Mouse (Mus musculus) neural tube, embryonic 15.5 days (tissue): ENCODE data around the gene Ppp5c. TPM values are rescaled to one million over a fixed set of nuclear protein-coding genes. Genes with fewer than 3 reads are reported as not detected.

Experiments used
- ATAC-seq: fragments of 200-750 bp; cut with Nextera tagmentation; 2 replicates; pipeline ENCODE4 v1.8.0; 2017; ENCODE audit warnings: mild to moderate bottlenecking, moderate TSS enrichment, moderate library complexity; ENCODE audit not compliant: low FRiP score
- H3K27ac ChIP-seq: fragments of 300-500 bp; sonication (generic); replicated peaks from 2 replicates; pipeline ENCODE4 v1.5.1; 2015; ENCODE audit warnings: mild to moderate bottlenecking, inconsistent platforms
- H3K27me3 ChIP-seq: fragments of 300-500 bp; sonication (generic); replicated peaks from 2 replicates; pipeline ENCODE4 v1.6.1; 2015; ENCODE audit warnings: inconsistent platforms
- H3K36me3 ChIP-seq: fragments of 300-500 bp; sonication (generic); 2 replicates; pipeline ENCODE4 v1.6.1; 2015; ENCODE audit warnings: inconsistent platforms
- H3K4me1 ChIP-seq: fragments of 300-500 bp; sonication (generic); 2 replicates; pipeline ENCODE4 v1.6.1; 2015; ENCODE audit warnings: inconsistent platforms
- H3K4me2 ChIP-seq: fragments of 300-500 bp; sonication (generic); 2 replicates; pipeline ENCODE4 v1.6.1; 2015; ENCODE audit warnings: inconsistent platforms, mild to moderate bottlenecking, moderate library complexity
- H3K4me3 ChIP-seq: fragments of 300-500 bp; sonication (generic); replicated peaks from 2 replicates; pipeline ENCODE4 v1.5.1; 2015; ENCODE audit warnings: mild to moderate bottlenecking, inconsistent platforms
- H3K9ac ChIP-seq: fragments of 300-500 bp; sonication (generic); replicated peaks from 2 replicates; pipeline ENCODE4 v1.6.1; 2015; ENCODE audit warnings: mild to moderate bottlenecking, inconsistent platforms
- H3K9me3 ChIP-seq: fragments of 300-500 bp; sonication (generic); replicated peaks from 2 replicates; pipeline ENCODE4 v1.6.1; 2016; ENCODE audit warnings: inconsistent platforms
- WGBS: fragments of 180-500 bp; shearing (Covaris S2); methylation state at CpG from one replicate; pipeline ENCODE4 v1.1.7; 2015; ENCODE audit warnings: mixed read lengths; 5-methylcytosine and 5-hydroxymethylcytosine counted together
- polyA plus RNA-seq: library from polyadenylated mRNA; unstranded; fragments of >200 nt; fragmentation: Nextera tagmentation; extraction: Ambion mirVana; gene quantifications from 2 replicates; pipeline ENCODE4 v1.2.1, GENCODE M21; 2015

Ppp5c gene
- polyA plus RNA-seq, 1 experiment from 2014 or later: 128 TPM

- H3K27me3 ChIP-seq: 0 out of 2 replicates have a peak, but pooled peaks cover 3% of the 10 kb centered on the region
- H3K4me2 ChIP-seq: peak within 1 kb of the TSS; percentile 53
- no peaks in the 10 kb centered on the region for H3K9me3 ChIP-seq
- H3K4me1 ChIP-seq: peaks cover 54% of the 10 kb centered on the region
- no peak within 1 kb of the TSS for H3K9ac ChIP-seq
- no peaks in the 10 kb centered on the region for H3K36me3 ChIP-seq
- ATAC-seq: no peak
- peak within 1 kb of the TSS; percentile 77 for H3K27ac ChIP-seq
- peak within 1 kb of the TSS; percentile 40 for H3K4me3 ChIP-seq
- WGBS: 95% methylated on average over 5 of the region's 5 CpGs
Observed at GRCm38 (mm10) chr7:16992451-16992807, 35.3 kb downstream of the Ppp5c start, which contains the start of gene Ccdc8. Ccdc8 (plus strand) TSS chr7:16992708.

- WGBS: 54% methylated on average over 18 of the region's 18 CpGs
- no peak overlapping the region for H3K9ac ChIP-seq
- H3K9me3 ChIP-seq: no peaks in the 10 kb centered on the region
- peak overlapping the region; percentile 77 for H3K27ac ChIP-seq
- no peaks in the 10 kb centered on the region for H3K36me3 ChIP-seq
- peak overlapping the region; percentile 22; the same call in 1 of the 2 replicates for H3K4me2 ChIP-seq
- peak; percentile 44; the same call in 1 of the 2 replicates for ATAC-seq
- no peak overlapping the region for H3K4me3 ChIP-seq
- H3K27me3 ChIP-seq: 0 out of 2 replicates have a peak, but pooled peaks cover 3% of the 10 kb centered on the region
- peaks cover 57% of the 10 kb centered on the region for H3K4me1 ChIP-seq
Observed at GRCm38 (mm10) chr7:16991681-16992450, 35.9 kb downstream of the Ppp5c start.

DNA sequence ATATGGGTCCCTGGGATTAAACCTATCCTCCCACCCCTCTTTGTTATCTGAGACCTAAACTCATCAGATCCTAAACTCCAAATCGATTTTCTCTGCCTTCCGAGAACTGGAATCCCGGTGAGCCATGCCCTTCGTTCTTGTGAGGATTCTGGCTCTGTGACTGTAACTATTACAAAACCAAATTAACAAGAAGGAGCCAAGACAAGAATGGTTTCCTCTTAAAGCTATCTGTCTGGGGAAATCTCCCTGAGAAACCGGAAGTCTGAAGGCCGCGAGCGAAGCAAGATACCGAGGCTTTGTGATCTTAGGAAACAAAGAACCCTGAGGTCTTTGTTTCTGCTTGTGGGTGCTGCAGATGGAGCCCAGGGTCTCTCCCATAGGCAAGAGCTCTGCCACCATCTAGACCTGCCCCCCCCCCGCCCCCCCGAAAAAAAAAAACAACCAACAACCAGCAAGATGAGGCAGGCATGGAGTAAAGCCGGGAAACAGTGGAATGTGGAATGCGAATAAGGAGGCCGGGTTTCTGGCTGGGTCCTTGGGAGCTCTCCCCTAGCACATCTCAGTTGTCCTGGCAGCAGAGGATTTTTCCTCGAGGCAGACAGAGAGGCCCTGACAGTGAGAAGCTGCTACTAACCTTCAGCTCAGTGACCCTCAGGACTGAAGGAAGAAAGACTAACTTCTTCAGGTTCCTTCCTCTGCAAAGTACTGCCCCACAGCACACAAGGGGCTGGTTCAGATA, 37.5 kb downstream of the Ppp5c start:
- H3K36me3 ChIP-seq: no peaks in the 10 kb centered on the region
- peaks cover 59% of the 10 kb centered on the region for H3K4me1 ChIP-seq
- peak overlapping the region; percentile 58 for H3K27ac ChIP-seq
- WGBS: 32% methylated on average over 15 of the region's 15 CpGs
- no peak for ATAC-seq
- H3K9me3 ChIP-seq: no peaks in the 10 kb centered on the region
- 0 out of 2 replicates have a peak, but pooled peaks cover 3% of the 10 kb centered on the region for H3K27me3 ChIP-seq
- H3K4me3 ChIP-seq: no peak overlapping the region
- H3K4me2 ChIP-seq: 0 out of 2 replicates have a peak overlapping the region, but pooled peaks have one; percentile 3
- H3K9ac ChIP-seq: no peak overlapping the region

GRCm38 (mm10) chr7:16988405-16988804, 39.3 kb downstream of the Ppp5c start:
- no peak for ATAC-seq
- Histone ChIP-seq H3K4me2 (no peak overlapping the region), H3K4me1 (peaks cover 62% of the 10 kb centered on the region), H3K36me3 (no peaks in the 10 kb centered on the region), H3K27ac (peak overlapping the region; percentile 68), H3K27me3 (no peaks in the 10 kb centered on the region), H3K9ac (no peak overlapping the region), H3K9me3 (no peaks in the 10 kb centered on the region), H3K4me3 (no peak overlapping the region)
- 32% methylated on average over 3 of the region's 3 CpGs for WGBS

DNA sequence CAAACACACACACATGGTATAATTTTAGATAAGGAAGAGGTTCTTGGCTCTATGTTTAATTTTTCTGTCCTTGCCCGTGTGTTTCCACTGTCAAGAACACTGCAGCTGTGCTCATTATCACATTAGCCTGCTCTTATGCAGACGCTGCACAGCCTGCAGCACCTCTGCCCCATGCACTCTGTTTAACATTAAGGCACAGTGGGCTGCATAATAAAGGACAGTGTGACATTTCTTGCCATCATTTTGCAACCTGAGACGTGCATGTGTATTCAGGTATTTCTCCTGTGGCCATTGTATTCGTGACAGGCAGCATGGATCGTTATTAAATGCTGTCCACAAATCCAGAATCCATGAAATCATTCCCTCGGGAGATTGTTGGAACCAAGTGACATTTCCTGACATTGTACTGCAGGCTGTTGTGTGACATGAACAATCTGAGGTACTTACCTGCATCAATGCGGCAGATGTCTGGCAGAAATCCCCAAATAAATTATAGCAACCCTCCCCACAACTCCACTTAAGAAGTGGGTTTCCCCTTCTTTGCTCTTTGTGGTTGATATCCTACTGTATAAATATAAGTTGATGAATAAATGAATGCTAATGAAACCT, 40.1 kb downstream of the Ppp5c start:
- no peak for ATAC-seq
- 22% methylated on average over 7 of the region's 7 CpGs for WGBS
- Histone ChIP-seq H3K27ac (peak overlapping the region; percentile 68), H3K4me1 (peaks cover 68% of the 10 kb centered on the region), H3K9ac (0 out of 2 replicates have a peak overlapping the region, but pooled peaks have one; percentile 23), H3K4me2 (peak overlapping the region; percentile 24; the same call in 1 of the 2 replicates), H3K9me3 (no peaks in the 10 kb centered on the region), H3K36me3 (no peaks in the 10 kb centered on the region), H3K4me3 (no peak overlapping the region), H3K27me3 (no peaks in the 10 kb centered on the region)

DNA sequence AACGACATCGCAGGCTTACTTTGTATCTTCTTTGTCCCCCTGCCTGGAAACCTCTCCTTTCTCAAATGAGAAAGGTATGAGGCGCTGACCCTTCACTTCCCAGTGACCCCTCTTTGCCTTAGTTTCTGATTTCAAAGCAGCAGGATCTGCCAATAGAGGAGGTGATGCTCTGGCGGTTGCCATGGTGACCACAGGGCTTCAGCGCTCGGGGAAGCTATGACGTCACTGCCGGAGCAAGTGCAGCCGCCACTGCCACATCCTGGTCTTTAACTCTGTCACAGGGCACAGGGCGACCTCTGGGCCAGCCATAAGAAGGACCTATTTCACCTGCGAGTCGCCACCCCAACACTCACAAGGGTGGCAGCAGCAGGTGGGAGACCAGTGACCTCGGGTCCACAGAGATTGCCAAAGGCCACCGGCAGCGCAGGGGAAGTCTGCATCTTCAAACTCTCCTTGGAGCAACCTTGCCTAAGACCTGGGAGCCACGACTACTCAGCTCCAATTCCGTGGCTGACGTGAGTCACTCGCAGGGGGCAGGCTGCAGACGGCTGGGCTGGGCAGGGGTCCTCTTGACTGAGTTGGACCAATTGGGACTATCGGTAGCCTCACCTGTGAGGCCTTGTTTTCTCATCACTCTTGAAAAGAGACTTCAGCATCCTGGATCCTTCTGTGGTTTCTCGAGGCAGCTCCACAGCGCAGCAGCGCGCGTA, 44.7 kb downstream of the Ppp5c start, which contains the start of gene Gm42372:
TSS of gene Gm42372 (plus strand) at position 228 of the 710 bp plus-strand sequence.
- WGBS: 20% methylated on average over 26 of the region's 26 CpGs
- Histone ChIP-seq H3K27me3 (no peaks in the 10 kb centered on the region), H3K4me1 (peaks cover 66% of the 10 kb centered on the region)

GRCm38 (mm10) chr7:16980348-16980747, 47.4 kb downstream of the Ppp5c start:
- Histone ChIP-seq H3K9me3 (no peaks in the 10 kb centered on the region), H3K4me1 (peaks cover 43% of the 10 kb centered on the region), H3K4me2 (peak overlapping the region; percentile 48), H3K36me3 (no peaks in the 10 kb centered on the region), H3K27me3 (no peaks in the 10 kb centered on the region), H3K9ac (no peak overlapping the region; the same call in 1 of the 2 replicates), H3K4me3 (peak overlapping the region; percentile 19; the same call in 1 of the 2 replicates), H3K27ac (peak overlapping the region; percentile 81)
- ATAC-seq: no peak
- WGBS: 1% methylated on average over 12 of the region's 12 CpGs

More for the DNA sequence above, 44.7 kb downstream of the Ppp5c start, which contains the start of gene Gm42372:
- peak within 1 kb of the TSS; percentile 66 for H3K9ac ChIP-seq
- peak within 1 kb of the TSS; percentile 51 for H3K4me3 ChIP-seq
- peak within 1 kb of the TSS; percentile 75 for H3K27ac ChIP-seq
- no peaks in the 10 kb centered on the region for H3K9me3 ChIP-seq
- no peaks in the 10 kb centered on the region for H3K36me3 ChIP-seq
- ATAC-seq: peak; percentile 81
- H3K4me2 ChIP-seq: peak within 1 kb of the TSS; percentile 75

GRCm38 (mm10) chr7:16978593-16978992, 49.1 kb downstream of the Ppp5c start:
- H3K4me1 ChIP-seq: peaks cover 32% of the 10 kb centered on the region
- H3K27me3 ChIP-seq: no peaks in the 10 kb centered on the region
- H3K27ac ChIP-seq: no peak overlapping the region
- no peak overlapping the region for H3K4me2 ChIP-seq
- H3K9me3 ChIP-seq: no peaks in the 10 kb centered on the region
- no peak overlapping the region for H3K9ac ChIP-seq
- ATAC-seq: no peak
- WGBS: 93% methylated on average over 3 of the region's 3 CpGs
- no peak overlapping the region for H3K4me3 ChIP-seq
- no peaks in the 10 kb centered on the region for H3K36me3 ChIP-seq

DNA sequence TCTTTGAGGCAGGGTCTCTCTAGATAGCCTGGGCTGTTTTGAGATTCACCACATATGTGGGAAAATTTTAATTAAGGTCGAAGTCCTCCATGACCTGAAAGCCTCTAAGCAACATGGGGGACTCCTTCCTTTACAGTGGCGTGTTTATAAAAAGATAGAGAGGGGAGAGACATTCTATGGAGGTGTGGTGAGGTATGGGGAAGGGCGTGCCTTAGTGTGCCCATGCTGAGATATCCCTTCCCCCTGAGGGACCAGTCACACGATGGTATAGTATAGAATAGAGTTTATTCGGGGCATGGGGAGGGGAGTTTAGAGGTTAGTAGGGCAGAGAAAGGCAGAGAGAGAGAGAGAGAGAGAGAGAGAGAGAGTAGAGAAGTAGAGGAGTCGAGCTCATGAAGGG, 49.6 kb downstream of the Ppp5c start:
- Histone ChIP-seq H3K4me3 (no peak overlapping the region), H3K27ac (no peak overlapping the region), H3K9me3 (no peaks in the 10 kb centered on the region), H3K4me2 (no peak overlapping the region), H3K27me3 (no peaks in the 10 kb centered on the region), H3K36me3 (no peaks in the 10 kb centered on the region), H3K4me1 (peaks cover 28% of the 10 kb centered on the region), H3K9ac (no peak overlapping the region)
- ATAC-seq: no peak
- 77% methylated on average over 5 of the region's 6 CpGs for WGBS

DNA sequence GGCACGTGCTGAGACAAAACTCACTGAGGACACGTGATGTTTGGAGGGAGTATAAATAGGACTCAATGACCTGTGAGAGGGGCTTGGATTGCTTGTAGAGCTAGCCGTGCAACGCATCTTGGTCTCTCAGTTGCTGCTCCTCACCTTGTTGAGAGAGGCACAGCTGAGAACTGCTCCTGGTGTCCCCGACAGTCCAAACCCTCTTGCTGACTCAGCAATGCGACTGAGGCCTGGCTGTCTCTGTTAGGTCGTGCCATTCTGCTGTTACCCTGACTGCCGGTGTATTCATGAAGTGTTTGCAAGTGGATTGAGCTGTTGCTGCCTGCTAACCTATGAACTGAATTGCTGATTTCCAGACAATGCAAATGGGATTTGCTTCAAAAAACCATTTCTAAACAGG, 51.4 kb downstream of the Ppp5c start:
- H3K4me1 ChIP-seq: peaks cover 13% of the 10 kb centered on the region
- ATAC-seq: no peak
- H3K9ac ChIP-seq: no peak overlapping the region
- H3K27me3 ChIP-seq: no peaks in the 10 kb centered on the region
- no peak overlapping the region for H3K4me2 ChIP-seq
- H3K9me3 ChIP-seq: no peaks in the 10 kb centered on the region
- no peak overlapping the region for H3K4me3 ChIP-seq
- WGBS: 60% methylated on average over 8 of the region's 8 CpGs
- no peaks in the 10 kb centered on the region for H3K36me3 ChIP-seq
- no peak overlapping the region for H3K27ac ChIP-seq

- WGBS: 28% methylated on average over 6 of the region's 6 CpGs
- Histone ChIP-seq H3K4me2 (no peak overlapping the region), H3K9ac (no peak overlapping the region), H3K9me3 (no peaks in the 10 kb centered on the region), H3K4me1 (0 out of 2 replicates have a peak, but pooled peaks cover 2% of the 10 kb centered on the region), H3K27me3 (no peaks in the 10 kb centered on the region), H3K27ac (no peak overlapping the region), H3K36me3 (no peaks in the 10 kb centered on the region), H3K4me3 (no peak overlapping the region)
- no peak for ATAC-seq
Observed at GRCm38 (mm10) chr7:16974018-16974417, 53.7 kb downstream of the Ppp5c start.
